Mouse (Mus musculus): ENCODE measurements around the gene Atad2b. TPM values are rescaled to one million over a fixed set of nuclear protein-coding genes. Genes with fewer than 3 reads are reported as not detected.

Gene Atad2b
- polyA plus RNA-seq (2014; fragmentation: Nextera tagmentation; extraction: Ambion mirVana): 13.0 and 15.0 TPM in 2 replicates

GRCm38 (mm10) chr12:4916994-4917804 lies at the start of gene Atad2b:
TSS of gene Atad2b (plus strand) at chr12:4917353.
- Histone ChIP-seq H3K27ac (replicated peaks in 1 of 2; ENCODE audit: control insufficient read depth in 1 of 2, insufficient read depth in 1 of 2, low read depth in 2 of 2, low read length in 2 of 2) (peak within 1 kb of the TSS; percentile 93 to 98), H3K4me2 (ENCODE audit: low read length) (peak within 1 kb of the TSS; percentile 70), H3K27me3 (ENCODE audit: control insufficient read depth, insufficient read depth, low read length) (no peaks in the 10 kb centered on the region), H3K36me3 (ENCODE audit: control insufficient read depth, insufficient read depth, low read length) (no peaks in the 10 kb centered on the region), H3K4me3 (ENCODE audit: control insufficient read depth in 1 of 2, insufficient read depth in 1 of 2, low read depth in 1 of 2, low read length in 2 of 2) (peak within 1 kb of the TSS; percentile 80 to 99), H3K4me1 (ENCODE audit: control insufficient read depth in 2 of 2, insufficient read depth in 2 of 2, low read length in 2 of 2) (peaks cover 4 to 16% of the 10 kb centered on the region in 2 experiments; a peak in 3 of 4 replicates), H3K9ac (ENCODE audit: low read length) (peak within 1 kb of the TSS; percentile 100), H3K9me3 (ENCODE audit: control insufficient read depth, low read length) (no peaks in the 10 kb centered on the region)
- WGBS: under 1% methylated on average over 81 of the region's 89 CpGs
- peak; percentile 99 for ATAC-seq (ENCODE audit: insufficient number of reproducible peaks, insufficient read depth, low FRiP score, low read depth)

GRCm38 (mm10) chr12:4868924-4869323 lies 48.2 kb upstream of the Atad2b start:
- Histone ChIP-seq H3K9ac (ENCODE audit: low read length) (no peak overlapping the region), H3K4me2 (ENCODE audit: low read length) (no peak overlapping the region), H3K27ac (replicated peaks in 1 of 2; ENCODE audit: control insufficient read depth in 1 of 2, insufficient read depth in 1 of 2, low read depth in 2 of 2, low read length in 2 of 2) (no peak overlapping the region), H3K4me3 (ENCODE audit: control insufficient read depth in 1 of 2, insufficient read depth in 1 of 2, low read depth in 1 of 2, low read length in 2 of 2) (no peak overlapping the region), H3K4me1 (ENCODE audit: control insufficient read depth in 2 of 2, insufficient read depth in 2 of 2, low read length in 2 of 2) (peaks cover 16 to 32% of the 10 kb centered on the region in 2 experiments), H3K36me3 (ENCODE audit: control insufficient read depth, insufficient read depth, low read length) (no peaks in the 10 kb centered on the region), H3K9me3 (ENCODE audit: control insufficient read depth, low read length) (no peaks in the 10 kb centered on the region), H3K27me3 (ENCODE audit: control insufficient read depth, insufficient read depth, low read length) (no peaks in the 10 kb centered on the region)
- 81% methylated on average over 8 of the region's 8 CpGs for WGBS
- no peak for ATAC-seq (ENCODE audit: insufficient number of reproducible peaks, insufficient read depth, low FRiP score, low read depth)

GRCm38 (mm10) chr12:4871260-4871659 lies 45.9 kb upstream of the Atad2b start:
- H3K9me3 ChIP-seq (ENCODE audit: control insufficient read depth, low read length): no peaks in the 10 kb centered on the region
- H3K27me3 ChIP-seq (ENCODE audit: control insufficient read depth, insufficient read depth, low read length): no peaks in the 10 kb centered on the region
- no peak for ATAC-seq (ENCODE audit: insufficient number of reproducible peaks, insufficient read depth, low FRiP score, low read depth)
- peaks cover 16 to 36% of the 10 kb centered on the region in 2 experiments for H3K4me1 ChIP-seq (ENCODE audit: control insufficient read depth in 2 of 2, insufficient read depth in 2 of 2, low read length in 2 of 2)
- H3K4me2 ChIP-seq (ENCODE audit: low read length): no peak overlapping the region
- no peak overlapping the region for H3K4me3 ChIP-seq (ENCODE audit: control insufficient read depth in 1 of 2, insufficient read depth in 1 of 2, low read depth in 1 of 2, low read length in 2 of 2)
- H3K27ac ChIP-seq (replicated peaks in 1 of 2; ENCODE audit: control insufficient read depth in 1 of 2, insufficient read depth in 1 of 2, low read depth in 2 of 2, low read length in 2 of 2): no peak overlapping the region
- H3K36me3 ChIP-seq (ENCODE audit: control insufficient read depth, insufficient read depth, low read length): 0 out of 2 replicates have a peak, but pooled peaks cover 3% of the 10 kb centered on the region
- 93% methylated on average over 5 of the region's 5 CpGs for WGBS
- no peak overlapping the region for H3K9ac ChIP-seq (ENCODE audit: low read length)

- Histone ChIP-seq H3K27me3 (ENCODE audit: control insufficient read depth, insufficient read depth, low read length) (no peaks in the 10 kb centered on the region), H3K9ac (ENCODE audit: low read length) (no peak overlapping the region), H3K36me3 (ENCODE audit: control insufficient read depth, insufficient read depth, low read length) (0 out of 2 replicates have a peak, but pooled peaks cover 3% of the 10 kb centered on the region), H3K4me1 (ENCODE audit: control insufficient read depth in 2 of 2, insufficient read depth in 2 of 2, low read length in 2 of 2) (peaks cover 16 to 36% of the 10 kb centered on the region in 2 experiments), H3K4me2 (ENCODE audit: low read length) (no peak overlapping the region), H3K27ac (replicated peaks in 1 of 2; ENCODE audit: control insufficient read depth in 1 of 2, insufficient read depth in 1 of 2, low read depth in 2 of 2, low read length in 2 of 2) (no peak overlapping the region), H3K4me3 (ENCODE audit: control insufficient read depth in 1 of 2, insufficient read depth in 1 of 2, low read depth in 1 of 2, low read length in 2 of 2) (no peak overlapping the region), H3K9me3 (ENCODE audit: control insufficient read depth, low read length) (no peaks in the 10 kb centered on the region)
- 41% methylated on average over 4 of the region's 4 CpGs for whole genome bisulfite sequencing
- no peak for ATAC-seq (ENCODE audit: insufficient number of reproducible peaks, insufficient read depth, low FRiP score, low read depth)
These were observed 44.9 kb upstream of the Atad2b start for GRCm38 (mm10) chr12:4872273-4872672.

GRCm38 (mm10) chr12:4872983-4873477 lies 44.1 kb upstream of the Atad2b start:
- no peak overlapping the region for H3K4me3 ChIP-seq (ENCODE audit: control insufficient read depth in 1 of 2, insufficient read depth in 1 of 2, low read depth in 1 of 2, low read length in 2 of 2)

GRCm38 (mm10) chr12:4873531-4873930 lies 43.6 kb upstream of the Atad2b start:
- Histone ChIP-seq H3K9ac (ENCODE audit: low read length) (peak overlapping the region; percentile 64), H3K9me3 (ENCODE audit: control insufficient read depth, low read length) (no peaks in the 10 kb centered on the region), H3K36me3 (ENCODE audit: control insufficient read depth, insufficient read depth, low read length) (0 out of 2 replicates have a peak, but pooled peaks cover 4% of the 10 kb centered on the region), H3K4me1 (ENCODE audit: control insufficient read depth in 2 of 2, insufficient read depth in 2 of 2, low read length in 2 of 2) (peaks cover 16 to 36% of the 10 kb centered on the region in 2 experiments), H3K27me3 (ENCODE audit: control insufficient read depth, insufficient read depth, low read length) (no peaks in the 10 kb centered on the region), H3K4me2 (ENCODE audit: low read length) (peak overlapping the region; percentile 78), H3K27ac (replicated peaks in 1 of 2; ENCODE audit: control insufficient read depth in 1 of 2, insufficient read depth in 1 of 2, low read depth in 2 of 2, low read length in 2 of 2) (no peak overlapping the region), H3K4me3 (ENCODE audit: control insufficient read depth in 1 of 2, insufficient read depth in 1 of 2, low read depth in 1 of 2, low read length in 2 of 2) (peak overlapping the region in 1 of 2 experiments; percentile 34; a peak in 2 of 4 replicates)
- WGBS: 71% methylated on average over 6 of the region's 6 CpGs
- ATAC-seq (ENCODE audit: insufficient number of reproducible peaks, insufficient read depth, low FRiP score, low read depth): no peak

More at GRCm38 (mm10) chr12:4872983-4873477, 44.1 kb upstream of the Atad2b start:
- ATAC-seq (ENCODE audit: insufficient number of reproducible peaks, insufficient read depth, low FRiP score, low read depth): no peak
- Histone ChIP-seq H3K36me3 (ENCODE audit: control insufficient read depth, insufficient read depth, low read length) (0 out of 2 replicates have a peak, but pooled peaks cover 3% of the 10 kb centered on the region), H3K4me1 (ENCODE audit: control insufficient read depth in 2 of 2, insufficient read depth in 2 of 2, low read length in 2 of 2) (peaks cover 16 to 36% of the 10 kb centered on the region in 2 experiments), H3K4me2 (ENCODE audit: low read length) (peak overlapping the region; percentile 78), H3K27ac (replicated peaks in 1 of 2; ENCODE audit: control insufficient read depth in 1 of 2, insufficient read depth in 1 of 2, low read depth in 2 of 2, low read length in 2 of 2) (no peak overlapping the region), H3K9me3 (ENCODE audit: control insufficient read depth, low read length) (no peaks in the 10 kb centered on the region), H3K27me3 (ENCODE audit: control insufficient read depth, insufficient read depth, low read length) (no peaks in the 10 kb centered on the region), H3K9ac (ENCODE audit: low read length) (no peak overlapping the region)
- WGBS: 50% methylated on average over 5 of the region's 5 CpGs

GRCm38 (mm10) chr12:4874161-4874927 lies 42.8 kb upstream of the Atad2b start, which contains the start of gene Mfsd2b:
TSS of gene Mfsd2b (minus strand) at chr12:4874359.
- H3K9me3 ChIP-seq (ENCODE audit: control insufficient read depth, low read length): no peaks in the 10 kb centered on the region
- H3K4me2 ChIP-seq (ENCODE audit: low read length): peak within 1 kb of the TSS; percentile 78
- H3K9ac ChIP-seq (ENCODE audit: low read length): peak within 1 kb of the TSS; percentile 64
- peak; percentile 75 for ATAC-seq (ENCODE audit: insufficient number of reproducible peaks, insufficient read depth, low FRiP score, low read depth)
- no peaks in the 10 kb centered on the region for H3K27me3 ChIP-seq (ENCODE audit: control insufficient read depth, insufficient read depth, low read length)
- 4% methylated on average over 24 of the region's 24 CpGs for WGBS
- peaks cover 16 to 33% of the 10 kb centered on the region in 2 experiments for H3K4me1 ChIP-seq (ENCODE audit: control insufficient read depth in 2 of 2, insufficient read depth in 2 of 2, low read length in 2 of 2)
- H3K36me3 ChIP-seq (ENCODE audit: control insufficient read depth, insufficient read depth, low read length): peaks cover 12% of the 10 kb centered on the region; the same call in 1 of the 2 replicates
- H3K27ac ChIP-seq (replicated peaks in 1 of 2; ENCODE audit: control insufficient read depth in 1 of 2, insufficient read depth in 1 of 2, low read depth in 2 of 2, low read length in 2 of 2): no peak within 1 kb of the TSS
- H3K4me3 ChIP-seq (ENCODE audit: control insufficient read depth in 1 of 2, insufficient read depth in 1 of 2, low read depth in 1 of 2, low read length in 2 of 2): peak within 1 kb of the TSS; percentile 23 to 34
